Mouse (Mus musculus): ENCODE measurements around the gene Fgfr3.

DNA sequence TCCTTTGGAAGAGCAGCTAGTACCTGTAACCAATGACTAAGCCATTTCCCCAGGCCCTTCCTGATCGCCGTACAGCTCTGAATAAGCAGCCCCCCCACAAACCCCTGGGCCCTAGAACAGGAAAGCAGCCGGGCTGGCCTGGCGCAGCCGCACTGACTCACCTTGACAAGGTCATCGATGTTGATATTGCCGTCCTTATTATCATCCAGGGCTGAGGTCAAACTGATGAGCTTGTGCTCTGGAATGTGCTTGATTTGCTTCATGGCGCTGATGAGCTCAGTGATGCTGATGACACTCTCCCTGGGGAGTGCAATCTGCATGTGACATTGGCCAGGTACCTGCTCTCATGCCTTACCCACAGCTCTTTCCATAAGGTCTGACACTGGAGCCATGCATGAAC is 22.0 kb downstream of the Fgfr3 start:
- TF ChIP-seq CTCF (IDR thresholded peaks at IDR 0.05; ENCODE audit: control insufficient read depth, insufficient read depth, insufficient read length) (no peak), MAX (IDR thresholded peaks at IDR 0.05) (no peak), MYOD1 (IDR thresholded peaks at IDR 0.05; ENCODE audit: control insufficient read depth, insufficient read length, low read depth) (no peak), USF1 (IDR thresholded peaks at IDR 0.05; ENCODE audit: low read depth) (no peak)
